Mouse (Mus musculus) cerebellum, adult 2 months (tissue): ENCODE data around the gene Slc25a15.
A peak's percentile ranks its signal among the peaks of the same experiment; 100 is the strongest.

ENCODE experiments used
- CTCF ChIP-seq: fragments of 200-500 bp; IDR thresholded peaks from 2 replicates; pipeline ENCODE4 v1.5.1; 2011; ENCODE audit warnings: low read depth, mild to moderate bottlenecking, control low read depth, low read length, moderate library complexity, borderline replicate concordance; ENCODE audit not compliant: insufficient read depth
- POLR2A ChIP-seq: fragments of 200-500 bp; IDR thresholded peaks from 2 replicates; pipeline ENCODE4 v1.6.1; 2011; ENCODE audit warnings: low read length, control low read depth, borderline replicate concordance; ENCODE audit not compliant: insufficient read depth

- peak; percentile 53; the same call in 1 of the 2 replicates for TF ChIP-seq POLR2A
- TF ChIP-seq CTCF: no peak
Measured at GRCm38 (mm10) chr8:22411282-22411702, 12.9 kb upstream of the Slc25a15 start, which contains the start of gene Mrps31.
